Mouse (Mus musculus): Measurements from ENCODE around the gene Vsir.

Gene Vsir

DNA sequence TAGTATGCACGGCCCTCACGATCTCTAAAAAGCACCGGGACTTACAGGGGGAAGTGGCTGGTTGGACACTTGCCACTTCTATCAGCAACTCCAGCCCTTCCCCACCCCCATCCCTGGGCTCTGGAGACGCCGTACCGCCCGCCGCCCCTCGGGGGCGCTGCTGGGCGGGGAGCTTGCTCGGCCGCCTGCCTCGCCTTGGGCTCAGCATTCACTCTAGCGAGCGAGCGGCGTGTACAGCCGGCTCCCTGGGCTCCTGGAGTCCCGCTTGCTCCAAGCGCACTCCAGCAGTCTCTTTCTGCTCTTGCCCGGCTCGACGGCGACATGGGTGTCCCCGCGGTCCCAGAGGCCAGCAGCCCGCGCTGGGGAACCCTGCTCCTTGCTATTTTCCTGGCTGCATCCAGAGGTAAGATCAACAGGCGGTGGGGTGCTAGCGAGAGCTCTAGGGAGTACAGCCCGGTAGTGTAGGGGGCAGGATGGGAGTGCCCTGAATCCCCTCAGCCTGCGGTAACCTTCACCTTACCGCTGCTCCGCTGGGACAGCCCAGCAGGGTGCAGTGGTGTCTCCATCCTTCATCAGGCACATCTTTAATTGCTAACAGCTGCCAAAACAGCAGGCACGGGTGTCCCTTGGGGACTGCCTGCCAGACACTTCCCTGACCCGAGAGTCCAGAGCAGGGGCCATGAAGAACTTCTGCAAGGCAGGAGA, at the start of gene Vsir:
Gene Vsir (plus strand): TSS at position 151 of the 705 bp plus-strand sequence.
- peak; percentile 85 to 88 for DNase-seq (ENCODE audit: low spot score in 2 of 2)

DNA sequence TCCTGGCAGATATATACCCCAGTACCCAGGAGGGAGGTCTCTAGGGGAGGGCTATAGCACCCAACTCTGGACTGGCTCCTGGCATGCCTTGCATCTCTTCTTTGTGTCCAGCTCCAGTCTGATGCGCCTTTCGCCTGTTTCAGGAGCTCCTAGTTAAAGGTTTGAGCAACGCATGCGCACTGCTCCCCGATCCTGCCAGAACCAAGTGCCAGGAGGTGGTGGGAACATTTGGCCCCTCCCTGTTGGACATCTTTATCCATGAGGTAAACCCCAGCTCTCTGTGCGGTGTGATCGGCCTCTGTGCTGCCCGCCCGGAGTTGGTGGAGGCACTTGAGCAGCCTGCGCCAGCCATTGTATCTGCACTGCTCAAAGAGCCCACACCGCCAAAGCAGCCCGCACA, 47.0 kb upstream of the Vsir start:
- DNase-seq (ENCODE audit: low spot score in 2 of 2) = no peak

DNA sequence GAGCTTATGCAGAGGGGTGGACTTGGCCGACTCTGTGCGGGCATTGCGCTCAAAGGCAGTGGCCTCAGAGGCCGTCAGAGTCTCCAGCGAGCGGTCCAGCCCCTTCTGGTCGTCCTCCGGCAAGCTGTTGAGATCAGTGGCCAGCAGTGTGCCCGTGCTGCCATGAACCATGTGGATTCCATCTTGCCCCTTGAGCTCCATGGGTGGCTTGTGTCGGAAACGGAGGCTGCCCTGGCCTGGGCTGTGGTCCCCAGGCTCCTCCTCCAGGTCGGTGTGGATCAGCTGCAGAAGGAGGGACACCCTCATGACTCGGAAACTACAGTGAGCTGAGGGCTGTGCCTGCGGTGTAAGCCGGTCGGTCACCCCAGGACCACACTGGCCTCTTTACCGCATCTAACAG, 43.2 kb upstream of the Vsir start:
- no peak for DNase-seq (ENCODE audit: low spot score in 2 of 2)

DNA sequence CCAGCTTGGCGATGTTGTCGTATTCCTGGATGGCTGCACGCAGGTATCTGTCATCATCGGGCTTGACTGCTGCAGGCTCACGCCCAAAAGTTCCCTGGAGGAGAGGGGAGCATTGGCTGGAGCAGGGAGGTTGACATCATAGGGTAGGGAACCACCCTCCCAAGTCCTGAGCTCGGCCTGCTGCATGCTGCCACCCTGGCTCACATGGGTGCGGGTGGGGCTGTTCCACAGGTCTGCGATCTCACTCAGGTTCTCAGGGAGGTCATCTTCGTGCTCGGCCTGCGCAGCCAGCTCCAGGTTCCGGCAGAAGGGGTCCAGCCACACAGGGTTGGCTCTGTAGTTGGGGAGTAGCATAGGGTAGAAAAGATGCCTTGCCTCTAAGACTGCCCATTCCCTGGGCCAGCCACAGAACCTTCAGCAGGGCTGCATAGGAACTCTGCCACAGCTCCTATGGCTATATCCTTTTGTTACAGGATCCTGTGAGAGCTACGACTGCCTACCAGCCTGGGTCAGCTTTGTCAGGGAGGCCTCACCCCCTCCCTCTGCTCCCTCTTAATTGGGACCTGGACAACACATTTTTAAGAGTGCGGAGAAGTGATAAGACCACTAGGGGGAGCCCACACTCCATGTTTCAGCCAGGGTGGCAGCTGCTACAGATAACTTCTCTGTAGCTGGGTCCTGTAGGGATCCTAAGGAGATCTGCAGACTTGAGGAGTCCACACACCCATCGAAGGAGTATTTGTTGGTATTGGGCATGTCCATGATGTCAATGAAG, 41.6 kb upstream of the Vsir start:
- DNase-seq (ENCODE audit: low spot score in 2 of 2) = peak; percentile 62 to 77

DNA sequence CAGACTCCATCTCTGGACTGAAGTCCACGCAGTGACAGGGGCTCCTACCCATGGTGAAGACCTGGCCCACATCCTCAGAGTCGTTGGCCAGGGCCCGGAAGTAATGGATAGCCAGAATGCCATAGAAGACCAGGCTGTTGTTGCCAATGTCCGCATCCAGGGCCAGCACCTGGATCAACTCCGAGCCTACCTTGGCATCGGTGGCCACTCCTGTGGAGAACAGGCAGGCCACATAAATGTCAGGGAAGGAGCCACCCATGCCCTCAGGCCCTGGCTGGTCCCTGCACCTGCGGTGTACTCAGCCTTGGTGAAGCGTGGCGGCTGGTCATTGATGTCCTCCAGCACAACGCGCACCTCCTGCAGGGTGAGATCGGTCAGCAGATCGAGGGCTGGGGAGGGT, 36.0 kb upstream of the Vsir start:
- no peak for DNase-seq (ENCODE audit: low spot score in 2 of 2)

DNA sequence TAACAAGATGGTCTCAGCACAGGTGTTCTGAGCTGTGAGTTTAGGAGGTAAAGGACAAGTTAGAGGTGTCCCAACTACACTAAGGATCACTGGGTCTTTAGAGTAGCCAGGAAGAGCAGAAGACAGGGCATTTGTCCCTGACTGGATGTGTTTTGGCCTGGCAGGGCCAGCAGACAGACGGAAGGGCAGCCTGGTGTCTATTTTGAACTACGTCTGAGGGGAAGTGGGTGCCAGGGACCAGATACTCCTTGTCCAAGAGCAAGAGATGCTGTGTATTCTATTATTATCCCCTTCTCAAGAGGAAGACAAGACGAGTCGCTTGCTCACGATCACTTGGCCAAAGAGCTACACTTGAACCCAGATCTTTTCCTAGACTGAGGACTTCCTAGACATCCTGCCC, 33.0 kb upstream of the Vsir start:
- no peak for DNase-seq (ENCODE audit: low spot score in 2 of 2)

DNA sequence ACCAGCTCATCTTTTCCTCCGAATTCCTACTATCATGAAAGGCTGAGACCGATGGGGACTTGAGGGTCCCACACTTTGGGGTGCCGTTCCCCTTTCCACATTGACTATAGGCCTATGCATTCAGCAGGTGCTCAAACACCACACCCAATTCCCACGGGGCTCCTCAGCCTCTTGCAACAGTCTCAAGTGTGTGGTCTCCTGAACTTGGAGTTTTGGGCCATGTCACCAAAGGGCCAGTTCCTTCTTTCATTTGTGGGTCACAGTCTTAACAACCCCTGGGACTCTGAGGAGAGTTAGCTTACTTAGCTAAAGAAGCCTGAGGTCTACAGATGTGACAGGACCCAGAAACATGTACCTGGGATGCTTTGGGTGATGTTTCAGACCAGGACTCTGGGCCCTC, 30.5 kb upstream of the Vsir start:
- no peak for DNase-seq (ENCODE audit: low spot score in 2 of 2)

DNA sequence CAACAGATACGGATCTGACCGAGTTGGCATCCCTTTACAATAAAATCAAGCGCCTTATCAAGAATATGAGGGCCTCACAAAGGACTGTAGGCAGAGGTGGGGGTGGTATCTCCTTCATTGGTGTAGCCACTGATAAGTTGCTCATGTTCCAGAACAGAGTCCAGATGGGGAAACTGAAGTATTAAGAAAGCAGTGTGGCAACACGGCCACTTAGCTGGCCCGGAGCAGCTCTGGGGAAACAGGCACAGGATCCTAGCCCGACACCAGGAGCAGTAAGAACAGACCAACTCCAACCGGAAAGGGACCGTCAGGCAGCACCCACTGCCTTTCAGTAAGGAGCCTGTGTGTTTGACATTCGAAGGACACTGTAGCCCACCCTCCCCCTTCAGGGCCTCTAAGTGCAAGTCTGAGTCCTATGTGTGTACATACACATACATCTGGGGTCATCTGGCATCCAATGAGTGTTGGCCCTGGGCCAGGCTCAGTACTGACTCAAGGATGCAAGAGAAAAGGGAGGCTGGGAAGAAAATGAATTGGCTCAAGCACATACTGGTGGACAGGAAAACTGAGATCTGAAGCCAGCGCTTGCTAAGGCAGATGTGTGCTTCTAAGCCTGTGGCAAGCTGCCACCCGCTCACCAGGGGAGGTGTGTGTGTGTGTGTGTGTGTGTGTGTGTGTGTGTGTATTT, 17.5 kb upstream of the Vsir start:
- DNase-seq (ENCODE audit: low spot score in 2 of 2) = no peak

DNA sequence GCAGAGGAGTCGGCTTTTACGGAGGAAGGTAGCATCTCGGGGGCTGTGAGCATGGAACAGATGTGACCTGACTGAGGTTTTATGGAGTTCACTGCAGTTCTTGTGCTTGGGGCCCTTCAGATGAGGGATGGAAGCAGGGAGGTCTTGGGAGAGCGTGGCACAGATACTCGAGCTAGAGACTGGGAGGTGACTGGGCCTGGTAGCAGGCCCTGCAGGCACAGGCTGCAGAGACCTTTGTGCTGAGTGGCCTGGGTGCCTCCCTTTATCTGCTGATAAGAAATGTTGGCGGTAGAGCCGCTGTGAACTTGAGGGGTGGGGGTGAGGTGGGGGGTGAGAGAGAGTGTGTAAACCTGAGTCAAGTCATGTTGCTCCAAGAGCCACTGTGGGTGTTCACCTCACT, 12.1 kb upstream of the Vsir start:
- DNase-seq (ENCODE audit: low spot score in 2 of 2) = no peak

DNA sequence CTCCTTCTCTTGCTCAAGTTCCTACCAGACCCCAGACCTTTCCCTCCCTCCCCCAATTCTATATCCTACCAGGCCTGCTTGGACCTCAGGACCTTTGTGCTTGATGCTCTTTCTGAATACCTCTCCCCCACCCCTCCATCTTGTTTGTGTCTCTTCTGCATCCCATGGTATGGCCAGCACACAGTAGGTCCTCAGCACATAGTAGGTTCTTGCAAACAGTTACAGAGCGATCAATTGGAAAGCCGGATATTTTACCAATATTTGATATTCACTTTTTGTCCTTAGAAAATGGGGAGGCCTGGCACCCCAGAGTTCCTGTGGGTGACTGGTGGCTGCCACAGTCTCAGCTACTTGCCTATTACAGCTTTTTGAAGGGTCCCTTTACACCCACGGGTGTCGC, 11.6 kb upstream of the Vsir start:
- no peak for DNase-seq (ENCODE audit: low spot score in 2 of 2)

DNA sequence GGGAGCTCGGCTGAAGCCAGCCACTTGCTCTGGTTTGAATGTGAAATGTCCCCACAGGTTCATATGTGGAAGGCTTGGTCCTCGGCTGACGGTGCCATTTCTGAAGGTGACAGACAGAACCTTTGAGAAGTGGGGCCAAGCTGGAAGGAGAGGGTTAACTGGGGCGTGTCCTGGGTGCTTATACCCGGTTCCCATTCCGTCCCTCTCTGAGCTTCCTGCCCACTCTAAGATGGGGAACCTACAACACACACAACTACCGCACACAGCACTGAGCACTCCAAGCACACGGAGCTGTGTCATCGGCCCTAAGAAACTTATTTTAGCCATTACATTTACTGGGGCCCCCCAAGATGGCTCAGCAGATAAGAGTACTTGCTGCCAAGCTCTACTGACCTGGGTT, 5.1 kb upstream of the Vsir start:
- DNase-seq (ENCODE audit: low spot score in 2 of 2) = no peak

DNA sequence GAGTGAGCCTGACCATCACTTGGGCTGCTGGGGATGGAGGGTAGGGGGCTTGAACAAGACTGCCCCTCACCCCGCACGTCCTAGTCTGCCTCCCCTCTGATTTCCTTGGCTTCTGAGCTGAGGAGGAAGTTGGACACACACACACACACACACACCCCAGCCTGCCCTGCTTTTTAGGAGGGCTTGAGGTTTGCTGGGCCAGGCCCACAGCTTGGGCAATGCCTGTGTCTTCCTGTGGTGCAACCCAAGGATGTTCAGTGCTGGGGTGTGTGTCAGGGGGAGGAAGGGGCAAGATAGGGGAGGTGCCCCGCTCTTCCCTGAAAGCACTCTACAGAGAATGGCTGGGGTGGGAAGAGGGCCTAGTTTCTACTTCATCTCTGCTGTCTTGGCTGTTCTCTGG, 2.5 kb upstream of the Vsir start:
- DNase-seq (ENCODE audit: low spot score in 2 of 2) = no peak

DNA sequence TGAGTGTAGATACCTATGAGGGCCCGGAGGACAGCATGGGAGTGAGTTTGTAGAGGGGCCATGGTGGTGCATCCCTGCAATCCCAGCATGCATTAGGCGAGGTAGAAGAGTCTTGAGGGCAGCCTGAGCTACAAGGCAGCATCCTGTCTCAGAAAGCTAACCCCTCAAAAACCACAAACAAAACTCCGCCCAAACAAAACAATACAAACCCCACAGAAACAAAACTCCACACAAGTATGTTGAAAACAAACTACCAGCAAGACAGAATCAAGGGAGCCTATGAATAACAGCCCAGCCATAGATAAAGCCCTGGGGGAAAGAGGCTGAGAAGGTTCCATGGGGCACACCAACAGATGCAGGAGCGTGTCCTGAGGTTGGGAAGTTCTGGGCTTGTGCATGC, 595 bp upstream of the Vsir start:
- no peak for DNase-seq (ENCODE audit: low spot score in 2 of 2)

DNA sequence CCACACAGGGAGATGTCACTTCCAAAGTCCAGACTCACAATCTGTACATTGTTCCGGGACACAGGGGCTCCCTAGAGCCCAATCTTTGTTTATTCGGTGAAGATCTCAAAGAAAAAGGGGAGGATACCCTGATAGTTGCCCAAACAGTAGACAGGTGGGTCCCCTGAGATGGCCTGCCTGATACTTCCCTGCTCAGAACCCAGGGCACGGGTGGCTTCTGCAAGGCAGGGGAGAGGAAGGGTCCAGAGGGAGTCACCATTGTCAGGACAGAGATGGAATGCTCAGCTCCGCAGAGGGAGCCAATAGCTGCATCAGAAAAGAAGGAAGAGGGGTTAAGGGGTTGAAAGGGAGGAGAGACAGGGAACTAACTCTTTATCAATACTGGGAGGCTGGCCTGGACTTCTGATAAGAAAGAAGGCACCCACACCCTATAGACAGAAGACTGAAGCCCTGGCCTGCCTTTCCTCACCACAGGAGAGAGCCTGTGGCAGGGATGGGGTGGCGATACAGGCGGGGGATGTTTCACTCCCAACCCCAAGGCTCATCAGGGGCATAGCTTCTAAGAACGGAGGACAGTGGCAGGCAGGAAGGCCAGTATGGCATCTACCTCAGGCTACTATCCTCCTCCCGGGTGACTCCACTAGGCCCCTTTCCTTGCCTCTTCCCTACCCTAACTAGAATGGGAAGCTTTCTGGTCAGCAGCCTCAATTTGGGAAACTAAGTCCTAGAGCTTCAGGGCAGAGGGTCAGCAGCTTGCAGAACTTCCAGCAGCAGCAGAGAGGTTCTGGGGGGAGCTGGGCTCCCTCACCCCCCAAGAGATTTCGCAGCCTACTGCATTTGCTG, 1.3 kb downstream of the Vsir start:
- DNase-seq (ENCODE audit: low spot score in 2 of 2) = no peak

DNA sequence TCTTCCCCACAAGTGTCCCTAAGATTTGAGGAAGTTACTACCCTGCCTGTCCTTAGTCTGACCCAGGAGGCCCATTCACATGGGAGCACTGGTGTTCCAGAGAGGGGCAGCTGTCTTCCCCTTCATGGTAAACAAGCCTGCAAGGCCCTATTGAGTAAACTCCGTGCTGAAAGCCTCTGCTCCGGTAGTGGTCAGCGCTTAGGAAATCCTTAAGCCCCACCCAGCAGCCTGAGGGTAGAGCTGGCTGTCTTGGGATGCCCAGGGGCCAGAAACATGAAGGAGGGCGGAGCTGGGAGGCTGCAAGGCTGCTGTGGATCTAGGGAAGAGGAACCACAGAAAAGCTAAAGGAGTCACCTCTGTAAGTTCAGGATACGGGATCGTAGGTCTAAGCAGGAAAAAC, 2.4 kb downstream of the Vsir start:
- peak; percentile 61 to 83 for DNase-seq (ENCODE audit: low spot score in 2 of 2)

DNA sequence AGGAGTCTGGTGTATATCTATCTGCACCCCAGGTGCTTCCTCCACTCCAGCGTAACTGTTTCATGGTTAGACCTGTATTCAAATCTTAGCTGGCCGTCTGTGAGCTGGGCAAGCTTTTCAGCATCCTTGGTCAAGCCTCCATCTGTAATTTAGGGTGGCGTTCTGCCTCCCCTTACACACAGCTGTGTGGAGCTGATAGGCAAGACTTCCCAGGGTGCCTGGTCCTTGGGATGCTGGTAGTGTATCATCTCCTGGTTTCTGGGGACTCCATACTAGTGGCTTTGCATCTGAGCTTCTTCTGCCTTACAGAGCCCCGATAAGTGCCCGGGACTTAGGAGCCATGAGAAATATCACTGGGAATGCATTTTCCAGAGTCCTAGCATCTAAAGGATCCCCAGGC, 3.0 kb downstream of the Vsir start:
- DNase-seq (ENCODE audit: low spot score in 2 of 2) = no peak

DNA sequence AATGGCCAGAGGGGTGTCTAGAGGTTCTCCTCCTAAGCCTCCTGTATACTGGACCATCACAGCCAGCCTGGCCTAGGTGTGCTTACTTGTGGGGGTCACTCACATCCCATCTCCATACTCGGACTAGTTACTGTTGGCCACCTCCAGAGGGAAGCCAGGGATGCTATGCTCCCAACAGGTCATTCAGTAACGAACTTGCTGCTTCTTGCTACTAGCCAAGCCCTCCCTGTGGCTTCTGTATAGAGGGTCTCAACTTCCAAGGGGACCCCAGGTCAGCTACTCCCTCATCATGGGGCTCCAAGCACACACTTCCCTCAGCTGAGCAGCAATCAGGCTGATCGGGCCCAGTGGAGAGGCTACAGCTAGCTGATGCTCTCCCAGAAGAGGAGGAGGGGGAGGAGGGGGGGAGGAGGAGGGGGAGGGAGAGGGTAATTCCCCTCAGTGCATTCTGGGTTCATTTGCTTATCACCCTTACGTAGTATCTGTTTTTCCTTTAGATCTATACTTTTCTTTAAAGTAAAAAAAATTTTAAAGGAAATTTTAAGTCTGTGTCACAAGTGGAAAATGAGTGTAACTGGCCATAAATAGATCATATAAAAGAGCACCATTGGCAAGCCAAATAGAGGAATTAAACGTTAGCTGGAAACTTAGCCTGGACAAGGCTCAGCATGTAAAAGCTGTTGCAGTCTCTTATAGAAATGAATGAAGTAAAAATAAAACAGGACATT, 3.6 kb downstream of the Vsir start:
- DNase-seq (ENCODE audit: low spot score in 2 of 2) = no peak

DNA sequence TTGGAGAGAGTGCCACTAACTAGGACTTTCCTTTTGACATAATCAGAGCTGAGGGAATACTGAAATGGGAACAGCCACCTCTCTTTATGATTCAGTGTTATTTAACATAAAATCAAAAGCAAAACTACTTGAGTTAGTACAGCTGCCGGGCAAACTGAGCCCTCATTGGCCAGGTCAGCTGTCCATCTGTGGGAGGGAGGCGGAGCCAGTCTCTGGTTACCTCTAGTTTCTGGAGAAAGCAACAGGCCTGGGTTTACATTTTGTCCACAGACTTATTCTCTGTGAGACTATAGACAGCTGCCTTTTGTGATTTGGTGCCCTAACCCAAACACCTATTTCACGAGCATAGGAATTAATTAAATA, 4.1 kb downstream of the Vsir start:
- peak; percentile 95 to 97 for DNase-seq (ENCODE audit: low spot score in 2 of 2)

DNA sequence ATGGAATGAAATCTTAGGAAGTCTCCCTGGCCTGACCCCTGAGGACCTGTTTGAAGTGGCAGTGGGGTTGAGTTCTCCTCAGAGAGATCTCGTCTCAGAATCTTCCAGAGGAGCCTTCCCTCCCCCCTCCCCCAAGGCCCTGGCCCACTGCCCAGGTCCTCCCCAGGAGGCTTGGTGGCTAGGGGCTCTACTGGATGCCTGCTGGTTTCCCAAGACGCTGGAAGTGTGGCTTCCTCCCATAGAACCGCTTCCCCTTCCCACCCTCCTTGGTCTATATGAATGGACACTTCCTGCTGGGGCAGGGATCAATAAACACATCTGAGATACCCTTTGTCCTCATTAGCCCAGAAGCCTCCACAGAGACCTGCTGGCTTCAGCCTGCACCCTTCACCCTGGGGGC, 4.6 kb downstream of the Vsir start:
- DNase-seq (ENCODE audit: low spot score in 2 of 2) = no peak

DNA sequence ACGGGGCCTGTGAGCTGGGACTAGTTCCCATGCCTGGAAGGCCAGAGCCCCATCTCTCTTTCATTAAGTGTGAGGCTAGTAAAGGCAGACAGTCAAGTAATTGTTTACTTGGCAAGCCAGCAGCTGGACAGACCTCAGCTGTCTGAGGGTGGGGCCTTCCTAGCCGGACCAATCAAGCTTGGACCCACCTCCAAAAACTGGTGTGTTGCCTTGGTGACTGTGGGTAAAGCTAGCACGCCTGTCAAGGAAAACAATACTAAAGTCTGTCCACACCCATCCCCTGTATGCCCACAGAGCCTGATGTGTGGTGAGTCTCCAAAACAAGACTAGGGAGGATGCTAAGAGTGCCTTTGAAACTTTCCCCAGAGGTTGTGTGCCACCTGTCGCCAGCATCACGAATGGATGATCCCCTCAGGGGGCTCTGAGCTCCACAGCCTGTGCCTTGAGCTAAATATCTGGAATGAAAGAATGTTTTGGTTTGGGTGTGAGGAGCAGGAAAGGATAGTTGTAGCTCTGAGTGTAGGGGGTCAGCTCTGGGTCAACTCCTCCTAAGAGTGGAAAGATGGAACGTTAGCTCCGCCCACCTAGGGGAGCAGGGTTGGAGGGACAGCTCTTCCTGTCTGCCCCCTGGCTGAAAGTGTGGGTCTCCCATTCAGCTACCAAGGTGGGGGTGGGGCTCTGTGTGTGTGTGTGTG, 5.3 kb downstream of the Vsir start:
- peak; percentile 72 to 80 for DNase-seq (ENCODE audit: low spot score in 2 of 2)

Data from urinary bladder, postnatal 36 days (tissue).